Mouse (Mus musculus): ENCODE results near the gene Vmn2r88.
"Not testable (repeated sequence)": the region's sequence is repeated elsewhere in the genome, so short reads cannot be mapped to it uniquely, and the experiment has no call there.

Gene Vmn2r88

GRCm38 (mm10) chr14:51410520-51410919 lies at the start of gene Vmn2r88:
Gene Vmn2r88, plus strand, starts transcription at chr14:51410820.
- no peak for DNase-seq (ENCODE audit: low read depth, low spot score)

- no peak for DNase-seq (ENCODE audit: low read depth, low spot score)
Measured at GRCm38 (mm10) chr14:51361456-51361855, 49.2 kb upstream of the Vmn2r88 start, which contains the start of gene Gm7247. Gene Gm7247, plus strand, starts transcription at chr14:51361756.

- no peak for DNase-seq (ENCODE audit: low read depth, low spot score)
Measured at GRCm38 (mm10) chr14:51382805-51383204, 27.8 kb upstream of the Vmn2r88 start.

GRCm38 (mm10) chr14:51384351-51384750 lies 26.3 kb upstream of the Vmn2r88 start:
- no peak for DNase-seq (ENCODE audit: low read depth, low spot score)

- no peak for DNase-seq (ENCODE audit: low read depth, low spot score)
Measured at GRCm38 (mm10) chr14:51385741-51386140, 24.9 kb upstream of the Vmn2r88 start.

- DNase-seq (ENCODE audit: low read depth, low spot score): no peak
Measured at GRCm38 (mm10) chr14:51387768-51388167, 22.9 kb upstream of the Vmn2r88 start.

GRCm38 (mm10) chr14:51388222-51388621 lies 22.4 kb upstream of the Vmn2r88 start:
- no peak for DNase-seq (ENCODE audit: low read depth, low spot score)

- no peak for DNase-seq (ENCODE audit: low read depth, low spot score)
Measured at GRCm38 (mm10) chr14:51423885-51424284, 13.3 kb downstream of the Vmn2r88 start.

- DNase-seq (ENCODE audit: low read depth, low spot score): not testable (repeated sequence)
Measured at GRCm38 (mm10) chr14:51430138-51430537, 19.5 kb downstream of the Vmn2r88 start.

- DNase-seq (ENCODE audit: low read depth, low spot score): no peak
Measured at GRCm38 (mm10) chr14:51434546-51434945, 23.9 kb downstream of the Vmn2r88 start.

- DNase-seq (ENCODE audit: low read depth, low spot score): no peak
Measured at GRCm38 (mm10) chr14:51435020-51435419, 24.4 kb downstream of the Vmn2r88 start.

GRCm38 (mm10) chr14:51438955-51439354 lies 28.3 kb downstream of the Vmn2r88 start:
- DNase-seq (ENCODE audit: low read depth, low spot score): no peak

GRCm38 (mm10) chr14:51451557-51451956 lies 40.9 kb downstream of the Vmn2r88 start, which contains the start of gene Vmn2r89:
Gene Vmn2r89, plus strand, starts transcription at chr14:51451857.
- not testable (repeated sequence) for DNase-seq (ENCODE audit: low read depth, low spot score)
